Mouse (Mus musculus): ENCODE results near the gene Asic2.

DNA sequence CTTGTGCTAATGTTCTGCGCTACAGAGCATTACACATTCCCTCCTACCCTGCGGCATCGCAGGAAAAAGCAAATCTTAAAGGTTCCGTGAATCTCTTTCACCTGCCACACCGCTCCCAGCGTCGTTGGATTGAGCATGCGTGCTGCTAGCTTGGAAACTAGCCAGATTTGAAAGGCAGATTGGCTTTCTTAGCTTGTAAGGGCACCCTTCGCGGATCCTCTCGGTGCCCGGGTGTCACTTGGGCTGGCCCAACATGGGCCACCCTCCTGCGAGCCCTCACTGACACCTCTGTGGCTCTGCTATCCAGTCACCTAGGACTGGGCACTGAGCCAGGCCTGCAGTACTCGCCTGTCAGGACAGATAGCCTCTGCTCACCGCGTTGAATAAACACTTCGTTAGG, 380.3 kb downstream of the Asic2 start:
- TF ChIP-seq CTCF (IDR thresholded peaks at IDR 0.05; ENCODE audit: low read depth) (no peak), EP300 (IDR thresholded peaks at IDR 0.05; ENCODE audit: low read depth) (no peak)
